14 mouse cellular contexts compared by ENCODE assay signal in the genomic region with DNA sequence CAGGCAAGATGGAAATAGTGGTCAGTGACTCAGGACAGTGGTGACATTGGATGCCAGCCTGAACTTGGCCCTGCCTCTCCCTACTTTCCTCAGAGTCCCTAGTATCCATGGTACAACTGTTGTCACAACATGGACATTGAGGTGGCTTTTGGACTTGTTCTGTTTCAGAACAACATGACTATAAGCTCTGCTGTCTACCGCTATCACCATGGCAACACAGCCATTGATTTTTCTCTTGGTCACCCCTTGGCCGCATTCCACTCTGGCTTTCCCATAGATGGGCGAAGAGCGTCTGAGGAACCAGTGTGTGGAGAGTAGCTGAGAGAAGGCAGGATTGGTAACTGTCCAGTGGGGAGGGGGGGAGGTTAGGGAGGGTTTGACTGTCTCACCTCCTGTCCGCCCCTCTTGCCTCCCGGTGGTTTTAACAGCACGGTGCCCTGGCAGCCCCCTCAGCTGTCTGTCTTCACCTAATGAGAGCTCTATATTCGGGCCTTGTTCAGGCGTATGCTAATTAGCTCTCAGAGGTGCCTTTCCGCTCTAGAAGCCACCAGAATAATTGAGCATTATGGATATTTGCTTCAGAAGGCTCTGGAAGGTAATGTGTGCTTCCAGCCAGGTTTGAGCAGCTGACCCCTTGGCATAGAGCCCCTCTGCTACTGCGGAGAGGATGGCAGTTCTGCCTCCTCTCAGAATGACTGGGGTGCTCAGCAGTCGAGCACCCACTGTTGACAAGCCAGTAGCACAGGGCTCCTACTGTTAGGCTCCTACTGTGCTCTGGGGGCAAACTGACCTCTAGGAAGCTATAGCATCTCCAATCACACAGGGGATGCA. TPM values are rescaled to one million over a fixed set of nuclear protein-coding genes. Genes with fewer than 3 reads are reported as not detected.
DNase-seq lines count a peak whose midpoint lies in the region; ATAC-seq and TF ChIP-seq lines count a peak whose summit lies in the region.
"Had no signal": no experiment of that assay in that cellular context is flagged by ENCODE, and none has a peak within 500 bp of the region (broad histone marks: within the 10 kb centered on the region; RNA-seq: fewer than 3 reads in every experiment).

No protein-coding gene starts in this region.

- no peak overlapping the region for H3K4me3 ChIP-seq in liver, embryonic 12.5 days
- H3K4me3 ChIP-seq in liver, embryonic 11.5 days (ENCODE audit: low read depth, low read length) = no peak overlapping the region
- H3K4me3 ChIP-seq in forebrain, postnatal 0 days (ENCODE audit: low read depth, low read length) = no peak overlapping the region
- no peak overlapping the region for H3K4me3 ChIP-seq in kidney, embryonic 16.5 days (ENCODE audit: low read length)
- no peak overlapping the region for H3K4me3 ChIP-seq in stomach, postnatal 0 days (ENCODE audit: low read depth, low read length)
- H3K4me3 ChIP-seq: embryonic facial prominence, embryonic 13.5 days; kidney, embryonic 15.5 days had no signal

- H3K9me3 ChIP-seq in liver, embryonic 12.5 days (replicated peaks) = no peaks in the 10 kb centered on the region
- no peaks in the 10 kb centered on the region for H3K9me3 ChIP-seq in liver, embryonic 11.5 days (ENCODE audit: control insufficient read depth, low read length)
- no peaks in the 10 kb centered on the region for H3K9me3 ChIP-seq in forebrain, postnatal 0 days (ENCODE audit: low read length)
- no peaks in the 10 kb centered on the region for H3K9me3 ChIP-seq in kidney, embryonic 16.5 days (ENCODE audit: low read length)
- H3K9me3 ChIP-seq in stomach, postnatal 0 days (ENCODE audit: control insufficient read depth, low read length) = no peaks in the 10 kb centered on the region
- H3K9me3 ChIP-seq: embryonic facial prominence, embryonic 13.5 days; kidney, embryonic 15.5 days had no signal

- H3K9ac ChIP-seq in liver, embryonic 12.5 days = no peak overlapping the region
- no peak overlapping the region for H3K9ac ChIP-seq in liver, embryonic 11.5 days (ENCODE audit: low read depth, low read length)
- no peak overlapping the region for H3K9ac ChIP-seq in forebrain, postnatal 0 days
- no peak overlapping the region for H3K9ac ChIP-seq in kidney, embryonic 16.5 days (replicated peaks; ENCODE audit: low read length)
- H3K9ac ChIP-seq in stomach, postnatal 0 days (ENCODE audit: low read length) = no peak overlapping the region
- H3K9ac ChIP-seq: embryonic facial prominence, embryonic 13.5 days; kidney, embryonic 15.5 days had no signal

- peaks cover 10% of the 10 kb centered on the region for H3K36me3 ChIP-seq in liver, embryonic 12.5 days
- H3K36me3 ChIP-seq in liver, embryonic 11.5 days (ENCODE audit: control insufficient read depth, insufficient read depth, low read length) = peaks cover 4% of the 10 kb centered on the region; the same call in 1 of the 2 replicates
- peaks cover 5% of the 10 kb centered on the region; the same call in 1 of the 2 replicates for H3K36me3 ChIP-seq in forebrain, postnatal 0 days (ENCODE audit: insufficient read depth)
- H3K36me3 ChIP-seq in kidney, embryonic 16.5 days (ENCODE audit: insufficient read depth, low read length) = 0 out of 2 replicates have a peak, but pooled peaks cover 10% of the 10 kb centered on the region
- peaks cover 2% of the 10 kb centered on the region; the same call in 1 of the 2 replicates for H3K36me3 ChIP-seq in stomach, postnatal 0 days (ENCODE audit: control insufficient read depth, insufficient read depth, low read length)

- TF ChIP-seq EP300 in stomach, postnatal 0 days (optimal IDR thresholded peaks at IDR 0.05) = no peak

- 69% methylated on average over 12 of the region's 12 CpGs for WGBS in liver, embryonic 12.5 days (ENCODE audit: insufficient replicate concordance)
- WGBS in liver, embryonic 11.5 days = 70% methylated on average over 12 of the region's 12 CpGs
- WGBS in forebrain, postnatal 0 days = 18% methylated on average over 12 of the region's 12 CpGs
- WGBS in kidney, embryonic 16.5 days = 67% methylated on average over 12 of the region's 12 CpGs
- 60% methylated on average over 12 of the region's 12 CpGs for WGBS in stomach, postnatal 0 days

- no peaks in the 10 kb centered on the region for H3K27me3 ChIP-seq in liver, embryonic 12.5 days (replicated peaks)
- no peaks in the 10 kb centered on the region for H3K27me3 ChIP-seq in liver, embryonic 11.5 days (replicated peaks; ENCODE audit: control insufficient read depth, insufficient read depth, low read length)
- no peaks in the 10 kb centered on the region for H3K27me3 ChIP-seq in forebrain, postnatal 0 days (ENCODE audit: insufficient read depth, low read length)
- no peaks in the 10 kb centered on the region for H3K27me3 ChIP-seq in kidney, embryonic 16.5 days (ENCODE audit: insufficient read depth, low read length)
- no peaks in the 10 kb centered on the region for H3K27me3 ChIP-seq in stomach, postnatal 0 days (ENCODE audit: control insufficient read depth, insufficient read depth, low read length)
- H3K27me3 ChIP-seq: CH12.LX; embryonic facial prominence, embryonic 13.5 days; kidney, embryonic 15.5 days had no signal

- no peak overlapping the region for H3K4me2 ChIP-seq in liver, embryonic 12.5 days
- H3K4me2 ChIP-seq in liver, embryonic 11.5 days = no peak overlapping the region
- H3K4me2 ChIP-seq in forebrain, postnatal 0 days (ENCODE audit: low read depth) = no peak overlapping the region
- no peak overlapping the region for H3K4me2 ChIP-seq in kidney, embryonic 16.5 days (replicated peaks; ENCODE audit: low read depth, low read length)
- no peak overlapping the region for H3K4me2 ChIP-seq in stomach, postnatal 0 days (replicated peaks; ENCODE audit: low read depth)
- H3K4me2 ChIP-seq: embryonic facial prominence, embryonic 13.5 days; kidney, embryonic 15.5 days had no signal

- TF ChIP-seq CTCF in forebrain, postnatal 0 days (IDR thresholded peaks at IDR 0.05; ENCODE audit: low read depth) = no peak
- no peak for TF ChIP-seq CTCF in stomach, postnatal 0 days (IDR thresholded peaks at IDR 0.05; ENCODE audit: low read depth)

- no peak for DNase-seq in liver, embryonic 11.5 days (ENCODE audit: low spot score)
- peak; percentile 46 for DNase-seq in forebrain, postnatal 0 days
- DNase-seq in mesoderm, embryonic 11.5 days (ENCODE audit: low read depth, low spot score) = peak; percentile 26
- DNase-seq in retina, embryonic 14.5 days (ENCODE audit: low spot score) = peak; percentile 54
- no peak for DNase-seq in stomach, postnatal 0 days (ENCODE audit: low spot score)
- no peak for DNase-seq in natural killer cell, adult 2 months (ENCODE audit: low spot score in 2 of 2)
- DNase-seq: heart, postnatal 10 days; layer of hippocampus, postnatal 36 days; lung, adult 2 months had no signal

- H3K4me1 ChIP-seq in liver, embryonic 12.5 days = no peaks in the 10 kb centered on the region
- H3K4me1 ChIP-seq in liver, embryonic 11.5 days (replicated peaks; ENCODE audit: control insufficient read depth, insufficient read depth, low read length) = no peaks in the 10 kb centered on the region
- H3K4me1 ChIP-seq in forebrain, postnatal 0 days (ENCODE audit: insufficient read depth) = 0 out of 2 replicates have a peak, but pooled peaks cover 10% of the 10 kb centered on the region
- H3K4me1 ChIP-seq in kidney, embryonic 16.5 days (ENCODE audit: insufficient read depth, low read length) = no peaks in the 10 kb centered on the region
- H3K4me1 ChIP-seq in stomach, postnatal 0 days (replicated peaks; ENCODE audit: control insufficient read depth, insufficient read depth) = no peaks in the 10 kb centered on the region

- no peak overlapping the region for H3K27ac ChIP-seq in liver, embryonic 12.5 days
- H3K27ac ChIP-seq in liver, embryonic 11.5 days (ENCODE audit: low read depth, low read length) = no peak overlapping the region
- 0 out of 2 replicates have a peak overlapping the region, but pooled peaks have one; percentile 21 for H3K27ac ChIP-seq in forebrain, postnatal 0 days (ENCODE audit: low read depth, low read length)
- H3K27ac ChIP-seq in kidney, embryonic 16.5 days (ENCODE audit: low read length) = no peak overlapping the region
- H3K27ac ChIP-seq in stomach, postnatal 0 days (replicated peaks) = no peak overlapping the region
- H3K27ac ChIP-seq: embryonic facial prominence, embryonic 13.5 days; kidney, embryonic 15.5 days had no signal

- ATAC-seq in liver, embryonic 12.5 days = peak; percentile 32; the same call in 1 of the 2 replicates
- ATAC-seq in liver, embryonic 11.5 days (replicated peaks; ENCODE audit: low FRiP score) = no peak
- peak; percentile 60 for ATAC-seq in forebrain, postnatal 0 days
- ATAC-seq in kidney, embryonic 16.5 days (ENCODE audit: low FRiP score, low TSS enrichment) = no peak
- no peak for ATAC-seq in stomach, postnatal 0 days (ENCODE audit: low FRiP score, low TSS enrichment)

RNA-seq across cellular contexts. Expression of a gene that starts 27.7 kb away (rescaled TPM):
- polyA plus RNA-seq in liver, embryonic 12.5 days (2016; fragmentation: Nextera tagmentation; extraction: Ambion mirVana) = 6.2 and 7.0 TPM in 2 replicates
- 9.7 and 10.2 TPM in 2 replicates for polyA plus RNA-seq in liver, embryonic 11.5 days (2014; fragmentation: Nextera tagmentation; extraction: Ambion mirVana)
- 42.3 and 52.0 TPM in 2 replicates for total RNA-seq in forebrain, postnatal 0 days (2014; rRNA removed)
- polyA plus RNA-seq in forebrain, postnatal 0 days (2015; fragmentation: Nextera tagmentation; extraction: Ambion mirVana) = 31.1 and 36.6 TPM in 2 replicates
- 22.8 and 25.3 TPM in 2 replicates for polyA plus RNA-seq in kidney, embryonic 16.5 days (2015; fragmentation: Nextera tagmentation; extraction: Ambion mirVana)
- 35.1 and 39.2 TPM in 2 replicates for polyA plus RNA-seq in stomach, postnatal 0 days (2015; fragmentation: Nextera tagmentation; extraction: Ambion mirVana)

RNA-seq across cellular contexts. Expression of a gene that starts 57.0 kb away (rescaled TPM):
- polyA plus RNA-seq in liver, embryonic 12.5 days (2016; fragmentation: Nextera tagmentation; extraction: Ambion mirVana) = 45.9 and 48.6 TPM in 2 replicates
- 70.1 and 77.2 TPM in 2 replicates for polyA plus RNA-seq in liver, embryonic 11.5 days (2014; fragmentation: Nextera tagmentation; extraction: Ambion mirVana)
- total RNA-seq in forebrain, postnatal 0 days (2014; rRNA removed) = 91.1 and 91.9 TPM in 2 replicates
- polyA plus RNA-seq in forebrain, postnatal 0 days (2015; fragmentation: Nextera tagmentation; extraction: Ambion mirVana) = 102 and 105 TPM in 2 replicates
- polyA plus RNA-seq in kidney, embryonic 16.5 days (2015; fragmentation: Nextera tagmentation; extraction: Ambion mirVana) = 110 and 114 TPM in 2 replicates
- polyA plus RNA-seq in stomach, postnatal 0 days (2015; fragmentation: Nextera tagmentation; extraction: Ambion mirVana) = 84.5 and 85.3 TPM in 2 replicates

Comparison
In these comparisons a context has a peak if more than half of its experiments do, and no peak if none do; other contexts are left out.
1. ATAC-seq: peak in liver, embryonic 12.5 days (single experiment) and forebrain, postnatal 0 days (single experiment); none in liver, embryonic 11.5 days (single experiment), kidney, embryonic 16.5 days (single experiment) and stomach, postnatal 0 days (single experiment).
2. DNase-seq: peak in forebrain, postnatal 0 days (single experiment), mesoderm, embryonic 11.5 days (single experiment) and retina, embryonic 14.5 days (single experiment); none in liver, embryonic 11.5 days (single experiment), stomach, postnatal 0 days (single experiment) and natural killer cell, adult 2 months (0 of 2).